Mouse (Mus musculus) hindbrain, embryonic 14.5 days (tissue): Measurements from ENCODE around the gene Slc8b1. TPM values are rescaled to one million over a fixed set of nuclear protein-coding genes. Genes with fewer than 3 reads are reported as not detected.

Source experiments
- ATAC-seq: fragments of 200-750 bp; cut with Nextera tagmentation; 2 replicates; pipeline ENCODE4 v1.8.0; 2017; ENCODE audit warnings: moderate number of reproducible peaks, mild to moderate bottlenecking, moderate TSS enrichment, moderate library complexity; ENCODE audit not compliant: low FRiP score
- DNase-seq: peaks from one replicate; pipeline ENCODE4 v3.0.0-alpha.2; 2015; ENCODE audit warnings: low spot score
- H3K27ac ChIP-seq: fragments of 300-500 bp; sonication (generic); 2 replicates; pipeline ENCODE4 v1.5.1; 2014; ENCODE audit warnings: mild to moderate bottlenecking, moderate library complexity
- H3K27me3 ChIP-seq: fragments of 300-500 bp; sonication (generic); 2 replicates; pipeline ENCODE4 v1.6.1; 2014; ENCODE audit warnings: mild to moderate bottlenecking, low read length, mixed read lengths; ENCODE audit not compliant: control insufficient read depth, insufficient read depth
- H3K36me3 ChIP-seq: fragments of 300-500 bp; sonication (generic); replicated peaks from 2 replicates; pipeline ENCODE4 v1.6.1; 2014; ENCODE audit not compliant: control insufficient read depth, insufficient read depth
- H3K4me1 ChIP-seq: fragments of 300-500 bp; sonication (generic); replicated peaks from 2 replicates; pipeline ENCODE4 v1.6.1; 2014; ENCODE audit warnings: antibody characterized with exemption, low read length, mixed read lengths; ENCODE audit not compliant: control insufficient read depth, insufficient read depth
- H3K4me2 ChIP-seq: fragments of 300-500 bp; sonication (generic); replicated peaks from 2 replicates; pipeline ENCODE4 v1.6.1; 2014; ENCODE audit warnings: mild to moderate bottlenecking, moderate library complexity
- H3K4me3 ChIP-seq: fragments of 300-500 bp; sonication (generic); replicated peaks from 2 replicates; pipeline ENCODE4 v1.5.1; 2014; ENCODE audit warnings: mild to moderate bottlenecking, low read length
- H3K9ac ChIP-seq: fragments of 300-500 bp; sonication (generic); 2 replicates; pipeline ENCODE4 v1.6.1; 2014
- H3K9me3 ChIP-seq: fragments of 300-500 bp; sonication (generic); 2 replicates; pipeline ENCODE4 v1.6.1; 2016; ENCODE audit warnings: low read length; ENCODE audit not compliant: control insufficient read depth
- WGBS: fragments of 180-500 bp; shearing (Covaris S2); extraction: QIAGEN DNeasy Blood & Tissue Kit; methylation state at CpG from one replicate; pipeline ENCODE4 v1.1.7; 2014; 5-methylcytosine and 5-hydroxymethylcytosine counted together
- polyA plus RNA-seq: library from polyadenylated mRNA; unstranded; fragments of >200 nt; fragmentation: Nextera tagmentation; extraction: Ambion mirVana; gene quantifications from 2 replicates; pipeline ENCODE4 v1.2.1, GENCODE M21; 2014

Gene Slc8b1
- polyA plus RNA-seq, 1 experiment from 2014 or later = 1.3 TPM

- WGBS = 67% methylated on average over 14 of the region's 14 CpGs
- Histone ChIP-seq H3K4me3 (no peak overlapping the region), H3K9ac (no peak overlapping the region), H3K9me3 (no peaks in the 10 kb centered on the region), H3K4me2 (no peak overlapping the region), H3K36me3 (peaks cover 31% of the 10 kb centered on the region), H3K4me1 (peaks cover 26% of the 10 kb centered on the region), H3K27ac (0 out of 2 replicates have a peak overlapping the region, but pooled peaks have one; percentile 20), H3K27me3 (no peaks in the 10 kb centered on the region)
- DNase-seq = no peak
- no peak for ATAC-seq
These were observed 47.8 kb downstream of the Slc8b1 start for GRCm38 (mm10) chr5:120558762-120559161.

DNA sequence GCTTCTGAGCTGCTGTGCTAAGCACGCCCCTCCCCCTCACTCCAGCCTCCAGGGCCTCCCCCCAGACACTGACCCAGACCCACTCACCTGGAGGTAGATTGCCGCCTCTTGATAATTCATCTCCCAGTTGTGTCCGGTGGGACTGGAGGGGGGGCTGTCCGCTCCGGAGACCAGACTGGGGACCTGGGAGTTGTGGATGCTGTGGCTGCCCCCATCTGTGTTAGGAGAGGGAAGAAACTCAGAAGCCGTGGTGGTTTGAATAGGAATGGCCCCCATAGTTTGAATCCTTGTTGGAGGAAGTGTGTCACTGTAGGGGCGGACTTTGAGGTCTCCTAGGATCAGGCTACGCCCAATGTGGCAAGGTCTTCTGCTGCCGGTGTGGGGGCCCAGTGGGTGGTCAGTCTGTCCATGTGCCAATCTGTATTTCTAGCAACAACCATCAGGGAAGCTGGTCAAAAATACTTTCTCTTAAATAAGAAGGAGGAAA, 49.2 kb downstream of the Slc8b1 start:
- H3K9ac ChIP-seq = no peak overlapping the region
- H3K27me3 ChIP-seq = no peaks in the 10 kb centered on the region

GRCm38 (mm10) chr5:120560616-120561311, 49.8 kb downstream of the Slc8b1 start:
- Histone ChIP-seq H3K4me2 (peak overlapping the region; percentile 31), H3K27ac (peak overlapping the region; percentile 57), H3K9me3 (no peaks in the 10 kb centered on the region), H3K36me3 (peaks cover 13% of the 10 kb centered on the region; the same call in 1 of the 2 replicates), H3K4me3 (no peak overlapping the region), H3K4me1 (peaks cover 40% of the 10 kb centered on the region), H3K9ac (no peak overlapping the region; the same call in 1 of the 2 replicates), H3K27me3 (no peaks in the 10 kb centered on the region)
- ATAC-seq (peak; percentile 28; the same call in 1 of the 2 replicates), DNase-seq (peak; percentile 46)
- WGBS = 16% methylated on average over 16 of the region's 16 CpGs

More for the DNA sequence above, 49.2 kb downstream of the Slc8b1 start:
- Histone ChIP-seq H3K36me3 (peaks cover 18% of the 10 kb centered on the region; the same call in 1 of the 2 replicates), H3K4me2 (no peak overlapping the region), H3K4me3 (no peak overlapping the region), H3K4me1 (peaks cover 34% of the 10 kb centered on the region), H3K9me3 (no peaks in the 10 kb centered on the region), H3K27ac (peak overlapping the region; percentile 57; the same call in 1 of the 2 replicates)
- 58% methylated on average over 9 of the region's 9 CpGs for WGBS
- ATAC-seq = no peak
- DNase-seq = no peak

- 64% methylated on average over 28 of the region's 28 CpGs for WGBS
- DNase-seq = no peak
- Histone ChIP-seq H3K4me1 (peaks cover 65% of the 10 kb centered on the region), H3K27ac (peak overlapping the region; percentile 70), H3K4me2 (no peak overlapping the region), H3K9me3 (no peaks in the 10 kb centered on the region), H3K9ac (no peak overlapping the region), H3K36me3 (no peaks in the 10 kb centered on the region), H3K27me3 (no peaks in the 10 kb centered on the region), H3K4me3 (no peak overlapping the region)
- ATAC-seq = no peak
These were observed 52.3 kb downstream of the Slc8b1 start for GRCm38 (mm10) chr5:120562956-120563913.

GRCm38 (mm10) chr5:120563914-120564311, 52.9 kb downstream of the Slc8b1 start:
- no peak overlapping the region for H3K9ac ChIP-seq
- H3K4me2 ChIP-seq = no peak overlapping the region
- H3K4me1 ChIP-seq = peaks cover 68% of the 10 kb centered on the region
- no peaks in the 10 kb centered on the region for H3K27me3 ChIP-seq
- DNase-seq (no peak), ATAC-seq (no peak)
- peak overlapping the region; percentile 41; the same call in 1 of the 2 replicates for H3K27ac ChIP-seq
- H3K36me3 ChIP-seq = no peaks in the 10 kb centered on the region
- 61% methylated on average over 4 of the region's 4 CpGs for WGBS
- H3K4me3 ChIP-seq = no peak overlapping the region
- H3K9me3 ChIP-seq = no peaks in the 10 kb centered on the region

DNA sequence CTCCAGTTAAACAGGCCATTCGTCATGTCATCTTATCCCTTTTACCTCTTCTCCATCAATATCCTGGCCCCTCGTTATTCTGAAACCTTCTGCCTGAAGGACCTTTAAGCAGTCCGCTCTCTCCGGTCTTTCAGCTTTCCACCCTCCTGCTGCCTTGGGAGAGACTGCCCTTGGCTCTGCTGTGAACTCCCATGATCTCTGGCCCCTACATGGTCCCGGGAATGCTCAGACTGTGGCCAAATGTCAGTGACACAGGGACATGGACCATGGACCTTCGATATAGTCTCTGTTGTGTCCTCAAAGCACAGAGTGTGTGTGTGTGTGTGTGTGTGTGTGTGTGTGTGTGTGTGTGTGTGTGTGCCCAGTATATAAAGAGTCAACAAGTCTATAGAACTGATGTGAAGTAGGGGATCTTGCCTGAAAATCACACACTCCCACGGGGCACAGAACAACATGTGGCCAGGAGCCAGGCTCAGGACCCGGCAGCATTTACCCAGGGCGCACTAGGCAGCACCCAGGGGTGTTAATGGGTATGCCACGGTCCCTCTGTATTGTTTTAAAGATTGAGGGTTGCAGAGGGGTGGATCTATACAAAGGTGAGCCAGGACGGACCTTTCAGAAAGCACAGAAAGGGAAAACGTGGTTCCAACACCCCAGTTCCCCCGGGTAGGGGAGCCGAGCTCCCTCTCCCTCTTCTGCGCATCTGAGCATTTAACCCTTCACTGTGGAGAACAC, 54.4 kb downstream of the Slc8b1 start:
- H3K27ac ChIP-seq = peak overlapping the region; percentile 92
- ATAC-seq = no peak
- no peak overlapping the region for H3K4me3 ChIP-seq
- 27% methylated on average over 15 of the region's 15 CpGs for WGBS
- DNase-seq = no peak
- H3K9me3 ChIP-seq = no peaks in the 10 kb centered on the region
- peak overlapping the region; percentile 25; the same call in 1 of the 2 replicates for H3K9ac ChIP-seq
- peaks cover 77% of the 10 kb centered on the region for H3K4me1 ChIP-seq
- peak overlapping the region; percentile 11; the same call in 1 of the 2 replicates for H3K4me2 ChIP-seq
- H3K27me3 ChIP-seq = no peaks in the 10 kb centered on the region
- H3K36me3 ChIP-seq = no peaks in the 10 kb centered on the region

- no peaks in the 10 kb centered on the region for H3K27me3 ChIP-seq
- WGBS = 42% methylated on average over 5 of the region's 5 CpGs
- H3K4me1 ChIP-seq = peaks cover 78% of the 10 kb centered on the region
- peak; percentile 79 for DNase-seq
- no peak overlapping the region for H3K4me2 ChIP-seq
- peak overlapping the region; percentile 92 for H3K27ac ChIP-seq
- no peak overlapping the region for H3K4me3 ChIP-seq
- peak; percentile 38; the same call in 1 of the 2 replicates for ATAC-seq
- no peaks in the 10 kb centered on the region for H3K9me3 ChIP-seq
- peak overlapping the region; percentile 29; the same call in 1 of the 2 replicates for H3K9ac ChIP-seq
- H3K36me3 ChIP-seq = no peaks in the 10 kb centered on the region
These were observed 55.1 kb downstream of the Slc8b1 start for GRCm38 (mm10) chr5:120566101-120566500.

GRCm38 (mm10) chr5:120566681-120567252, 55.8 kb downstream of the Slc8b1 start:
- peak overlapping the region; percentile 28 for H3K4me2 ChIP-seq
- peak overlapping the region; percentile 92 for H3K27ac ChIP-seq
- H3K4me1 ChIP-seq = peaks cover 83% of the 10 kb centered on the region
- DNase-seq (no peak), ATAC-seq (no peak)
- WGBS = 47% methylated on average over 9 of the region's 9 CpGs
- no peak overlapping the region for H3K4me3 ChIP-seq
- no peaks in the 10 kb centered on the region for H3K27me3 ChIP-seq
- H3K9ac ChIP-seq = peak overlapping the region; percentile 51; the same call in 1 of the 2 replicates
- no peaks in the 10 kb centered on the region for H3K9me3 ChIP-seq
- no peaks in the 10 kb centered on the region for H3K36me3 ChIP-seq
